In genomic region chr19:14595390-14595997, GRCm38 (mm10) we compare ENCODE assay signal across 8 mouse cellular contexts. TPM values are rescaled to one million over a fixed set of nuclear protein-coding genes. Genes with fewer than 3 reads are reported as not detected.
DNase-seq lines count a peak whose midpoint lies in the region; ATAC-seq lines count a peak whose summit lies in the region.

No protein-coding gene starts in this region.

- H3K4me1 ChIP-seq in embryonic facial prominence, embryonic 10.5 days, result peaks cover 58% of the 10 kb centered on the region
- H3K4me1 ChIP-seq in intestine, embryonic 14.5 days (replicated peaks; ENCODE audit: control insufficient read depth, insufficient read depth, low read length), result peaks cover 19% of the 10 kb centered on the region
- peaks cover 24% of the 10 kb centered on the region for H3K4me1 ChIP-seq in neural tube, embryonic 12.5 days

- H3K27me3 ChIP-seq in embryonic facial prominence, embryonic 10.5 days (replicated peaks; ENCODE audit: low read depth, poor library complexity, severe bottlenecking), result no peaks in the 10 kb centered on the region; the same call in 1 of the 2 replicates
- no peaks in the 10 kb centered on the region for H3K27me3 ChIP-seq in intestine, embryonic 14.5 days (replicated peaks; ENCODE audit: control insufficient read depth, insufficient read depth, low read length)
- H3K27me3 ChIP-seq in neural tube, embryonic 12.5 days (replicated peaks), result no peaks in the 10 kb centered on the region

- peak overlapping the region; percentile 94; the same call in 1 of the 2 replicates for H3K9ac ChIP-seq in intestine, embryonic 14.5 days (ENCODE audit: low read length)
- peak overlapping the region; percentile 43 for H3K9ac ChIP-seq in neural tube, embryonic 12.5 days

- ATAC-seq in intestine, embryonic 14.5 days (replicated peaks; ENCODE audit: low FRiP score, low TSS enrichment, low read depth), result no peak
- no peak for ATAC-seq in neural tube, embryonic 12.5 days (ENCODE audit: low FRiP score, low read depth)

- H3K36me3 ChIP-seq in embryonic facial prominence, embryonic 10.5 days (replicated peaks), result peaks cover 22% of the 10 kb centered on the region
- peaks cover 11% of the 10 kb centered on the region; the same call in 1 of the 2 replicates for H3K36me3 ChIP-seq in intestine, embryonic 14.5 days (ENCODE audit: control insufficient read depth, insufficient read depth, low read length)
- no peaks in the 10 kb centered on the region for H3K36me3 ChIP-seq in neural tube, embryonic 12.5 days

- WGBS in embryonic facial prominence, embryonic 10.5 days, result 25% methylated on average over 11 of the region's 11 CpGs
- 26% methylated on average over 11 of the region's 11 CpGs for WGBS in intestine, embryonic 14.5 days
- WGBS in neural tube, embryonic 12.5 days, result 12% methylated on average over 11 of the region's 11 CpGs

- no peak overlapping the region; the same call in 1 of the 2 replicates for H3K27ac ChIP-seq in embryonic facial prominence, embryonic 10.5 days (replicated peaks)
- no peak overlapping the region for H3K27ac ChIP-seq in intestine, embryonic 14.5 days (ENCODE audit: low read depth)
- no peak overlapping the region for H3K27ac ChIP-seq in neural tube, embryonic 12.5 days

- peak; percentile 4 to 20 for DNase-seq in left cerebral cortex, adult 18-20 months (ENCODE audit: low spot score in 2 of 2)
- no peak for DNase-seq in left cerebral cortex, adult 11 months (ENCODE audit: low spot score)
- DNase-seq in embryonic facial prominence, embryonic 10.5 days (ENCODE audit: low spot score), result no peak
- DNase-seq in intestine, embryonic 14.5 days (ENCODE audit: low spot score), result no peak
- no peak for DNase-seq in adrenal gland, adult 8-10 months
- DNase-seq in left cerebral cortex, adult 8-10 months (ENCODE audit: low spot score in 2 of 2), result no peak
- DNase-seq in lung, postnatal 14 days, result no peak

- no peaks in the 10 kb centered on the region for H3K9me3 ChIP-seq in embryonic facial prominence, embryonic 10.5 days
- H3K9me3 ChIP-seq in intestine, embryonic 14.5 days (ENCODE audit: control insufficient read depth, low read length), result no peaks in the 10 kb centered on the region
- H3K9me3 ChIP-seq in neural tube, embryonic 12.5 days, result no peaks in the 10 kb centered on the region

- peak overlapping the region; percentile 86 for H3K4me3 ChIP-seq in embryonic facial prominence, embryonic 10.5 days
- H3K4me3 ChIP-seq in intestine, embryonic 14.5 days (ENCODE audit: low read depth, low read length), result peak overlapping the region; percentile 87
- peak overlapping the region; percentile 87 for H3K4me3 ChIP-seq in neural tube, embryonic 12.5 days

- H3K4me2 ChIP-seq in intestine, embryonic 14.5 days (ENCODE audit: low read length), result peak overlapping the region; percentile 61
- peak overlapping the region; percentile 69 for H3K4me2 ChIP-seq in neural tube, embryonic 12.5 days (replicated peaks)

RNA-seq across cellular contexts. Expression of gene Tle4, which starts 2.4 kb away (rescaled TPM):
- 10 to 100 TPM; 36.5 to 46.6 TPM for total RNA-seq in left cerebral cortex, adult 18-20 months (2021)
- polyA plus RNA-seq in embryonic facial prominence, embryonic 10.5 days (2016; fragmentation: Nextera tagmentation; extraction: Ambion mirVana), result 19.4 and 21.7 TPM in 2 replicates
- 15.2 and 15.5 TPM in 2 replicates for polyA plus RNA-seq in intestine, embryonic 14.5 days (2014; fragmentation: Nextera tagmentation; extraction: Ambion mirVana)
- polyA plus RNA-seq in neural tube, embryonic 12.5 days (2016; fragmentation: Nextera tagmentation; extraction: Ambion mirVana), result 37.1 and 37.7 TPM in 2 replicates
- 10 to 100 TPM; 10.2 to 16.2 (median 12.8) TPM for total RNA-seq in adrenal gland, adult 8-10 months (2022)
- total RNA-seq in left cerebral cortex, adult 8-10 months (2022), result 10 to 100 TPM; 44.8 to 52.3 (median 47.4) TPM

Comparison
In these comparisons a context has a peak if more than half of its experiments do, and no peak if none do; other contexts are left out.
1. DNase-seq: peak in left cerebral cortex, adult 18-20 months (2 of 2); none in left cerebral cortex, adult 11 months (single experiment), embryonic facial prominence, embryonic 10.5 days (single experiment), intestine, embryonic 14.5 days (single experiment), adrenal gland, adult 8-10 months (single experiment), left cerebral cortex, adult 8-10 months (0 of 2) and lung, postnatal 14 days (single experiment).
2. Peak in every context shown above with its lines, with median percentiles within 50 percentile points of each other: H3K4me3 ChIP-seq.